Mouse (Mus musculus) neural tube, embryonic 14.5 days (tissue): Measurements from ENCODE around the gene Adtrp. TPM values are rescaled to one million over a fixed set of nuclear protein-coding genes. Genes with fewer than 3 reads are reported as not detected.

Source experiments
- ATAC-seq: fragments of 200-750 bp; cut with Nextera tagmentation; 2 replicates; pipeline ENCODE4 v1.8.0; 2017; ENCODE audit warnings: low read depth, mild to moderate bottlenecking, moderate TSS enrichment, moderate library complexity
- H3K27ac ChIP-seq: fragments of 300-500 bp; sonication (generic); 2 replicates; pipeline ENCODE4 v1.5.1; 2014; ENCODE audit warnings: low read depth, mild to moderate bottlenecking, control low read depth, low read length, moderate library complexity, mixed read lengths
- H3K27me3 ChIP-seq: fragments of 300-500 bp; sonication (generic); 2 replicates; pipeline ENCODE4 v1.6.1; 2014; ENCODE audit warnings: low read length; ENCODE audit not compliant: control insufficient read depth, insufficient read depth
- H3K36me3 ChIP-seq: fragments of 300-500 bp; sonication (generic); 2 replicates; pipeline ENCODE4 v1.6.1; 2014; ENCODE audit warnings: low read length, mixed read lengths; ENCODE audit not compliant: control insufficient read depth, insufficient read depth
- H3K4me1 ChIP-seq: fragments of 300-500 bp; sonication (generic); 2 replicates; pipeline ENCODE4 v1.6.1; 2014; ENCODE audit warnings: low read length; ENCODE audit not compliant: control insufficient read depth, insufficient read depth
- H3K4me2 ChIP-seq: fragments of 300-500 bp; sonication (generic); 2 replicates; pipeline ENCODE4 v1.6.1; 2014; ENCODE audit warnings: mild to moderate bottlenecking, low read depth, low read length, control low read depth
- H3K4me3 ChIP-seq: fragments of 300-500 bp; sonication (generic); 2 replicates; pipeline ENCODE4 v1.5.1; 2014; ENCODE audit warnings: low read depth, low read length, control low read depth, mixed read lengths
- H3K9ac ChIP-seq: fragments of 300-500 bp; sonication (generic); replicated peaks from 2 replicates; pipeline ENCODE4 v1.6.1; 2014; ENCODE audit warnings: low read depth, mild to moderate bottlenecking, control low read depth, low read length, mixed read lengths
- H3K9me3 ChIP-seq: fragments of 300-500 bp; sonication (generic); 2 replicates; pipeline ENCODE4 v1.6.1; 2016; ENCODE audit warnings: low read length; ENCODE audit not compliant: control insufficient read depth
- WGBS: fragments of 180-500 bp; shearing (Covaris S2); extraction: QIAGEN DNeasy Blood & Tissue Kit; methylation state at CpG from one replicate; pipeline ENCODE4 v1.1.7; 2014; 5-methylcytosine and 5-hydroxymethylcytosine counted together
- polyA plus RNA-seq: library from polyadenylated mRNA; unstranded; fragments of >200 nt; fragmentation: Nextera tagmentation; extraction: Ambion mirVana; gene quantifications from 2 replicates; pipeline ENCODE4 v1.2.1, GENCODE M21; 2014

Adtrp gene
- polyA plus RNA-seq, 1 experiment from 2014 or later = 0.42 TPM

- WGBS = 42% methylated on average over 9 of the region's 9 CpGs
- no peak overlapping the region for H3K4me2 ChIP-seq
- no peaks in the 10 kb centered on the region for H3K9me3 ChIP-seq
- no peaks in the 10 kb centered on the region for H3K36me3 ChIP-seq
- H3K4me1 ChIP-seq = no peaks in the 10 kb centered on the region
- no peak overlapping the region for H3K4me3 ChIP-seq
- no peak overlapping the region for H3K9ac ChIP-seq
- no peaks in the 10 kb centered on the region for H3K27me3 ChIP-seq
- peak; percentile 70 for ATAC-seq
- H3K27ac ChIP-seq = peak overlapping the region; percentile 18; the same call in 1 of the 2 replicates
Measured at GRCm38 (mm10) chr13:41779603-41780180, 67.8 kb downstream of the Adtrp start.

DNA sequence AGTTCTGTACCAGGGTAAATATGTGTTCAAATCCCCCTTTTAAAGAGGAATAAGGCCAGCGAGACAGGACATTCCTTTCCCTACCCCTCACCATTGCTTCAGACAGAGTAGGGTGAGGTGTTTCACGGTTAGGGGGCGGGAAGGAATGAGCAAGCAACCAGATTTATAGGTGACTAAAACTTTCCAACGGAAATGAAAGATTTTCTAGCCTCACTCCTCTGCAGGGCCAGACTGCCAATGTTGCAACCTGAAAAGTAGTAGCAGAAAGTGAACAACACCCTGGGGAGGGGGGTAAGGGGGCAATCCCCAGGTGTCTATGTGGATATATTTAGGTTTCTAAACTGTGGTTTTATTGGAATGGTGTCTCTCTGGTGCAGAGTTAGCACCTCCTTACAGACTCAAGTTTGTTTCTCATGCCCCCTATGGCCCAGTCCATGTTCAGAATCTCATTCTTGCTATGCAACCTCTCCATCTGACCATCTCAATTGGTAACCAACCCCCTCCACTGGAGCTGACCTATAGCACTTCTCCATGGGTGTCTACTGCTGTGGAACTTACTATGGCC lies 73.6 kb downstream of the Adtrp start:
- Histone ChIP-seq H3K4me2 (no peak overlapping the region), H3K4me3 (no peak overlapping the region), H3K27me3 (no peaks in the 10 kb centered on the region), H3K9ac (no peak overlapping the region), H3K27ac (no peak overlapping the region), H3K36me3 (no peaks in the 10 kb centered on the region), H3K4me1 (no peaks in the 10 kb centered on the region), H3K9me3 (no peaks in the 10 kb centered on the region)
- ATAC-seq = no peak
- WGBS = 82% methylated on average over 4 of the region's 4 CpGs

- H3K4me1 ChIP-seq = no peaks in the 10 kb centered on the region
- no peaks in the 10 kb centered on the region for H3K36me3 ChIP-seq
- WGBS = 30% methylated on average over 3 of the region's 3 CpGs
- H3K27ac ChIP-seq = no peak overlapping the region
- H3K27me3 ChIP-seq = no peaks in the 10 kb centered on the region
- no peak overlapping the region for H3K9ac ChIP-seq
- no peak overlapping the region for H3K4me2 ChIP-seq
- ATAC-seq = no peak
- H3K9me3 ChIP-seq = no peaks in the 10 kb centered on the region
- H3K4me3 ChIP-seq = no peak overlapping the region
Measured at GRCm38 (mm10) chr13:41771061-41771460, 76.4 kb downstream of the Adtrp start.

DNA sequence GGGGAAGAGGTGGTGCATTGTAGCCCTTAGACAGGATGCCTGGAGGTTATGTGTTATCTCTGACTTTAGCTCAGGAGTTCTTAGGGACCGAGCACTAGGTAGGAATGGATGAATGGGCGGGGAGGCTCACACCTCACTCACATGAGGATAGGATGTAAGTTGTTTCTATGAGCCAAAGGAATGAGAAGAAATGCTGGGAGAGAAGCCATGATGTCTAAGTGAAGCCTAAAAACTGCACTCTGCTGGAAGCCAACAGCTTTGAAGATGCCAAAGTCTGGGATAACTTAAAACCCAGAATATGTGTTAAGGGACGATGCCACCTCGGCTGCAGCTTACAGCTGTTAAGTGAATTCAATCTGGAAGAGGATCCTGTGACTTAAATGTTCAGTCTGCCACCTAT lies 79.5 kb downstream of the Adtrp start:
- no peaks in the 10 kb centered on the region for H3K36me3 ChIP-seq
- no peak for ATAC-seq
- WGBS = 92% methylated on average over 4 of the region's 4 CpGs
- no peak overlapping the region for H3K4me2 ChIP-seq
- no peak overlapping the region for H3K4me3 ChIP-seq
- H3K27me3 ChIP-seq = no peaks in the 10 kb centered on the region
- H3K9me3 ChIP-seq = no peaks in the 10 kb centered on the region
- no peak overlapping the region for H3K9ac ChIP-seq
- no peaks in the 10 kb centered on the region for H3K4me1 ChIP-seq
- H3K27ac ChIP-seq = no peak overlapping the region

GRCm38 (mm10) chr13:41761986-41762385 lies 85.5 kb downstream of the Adtrp start:
- Histone ChIP-seq H3K4me1 (peaks cover 7% of the 10 kb centered on the region), H3K36me3 (no peaks in the 10 kb centered on the region), H3K9me3 (no peaks in the 10 kb centered on the region), H3K4me2 (no peak overlapping the region), H3K4me3 (no peak overlapping the region), H3K27ac (no peak overlapping the region), H3K27me3 (no peaks in the 10 kb centered on the region), H3K9ac (no peak overlapping the region)
- no peak for ATAC-seq
- 85% methylated on average over 3 of the region's 3 CpGs for WGBS

GRCm38 (mm10) chr13:41760484-41760883 lies 87.0 kb downstream of the Adtrp start:
- Histone ChIP-seq H3K4me3 (no peak overlapping the region), H3K4me2 (no peak overlapping the region), H3K9ac (no peak overlapping the region), H3K27me3 (no peaks in the 10 kb centered on the region), H3K36me3 (no peaks in the 10 kb centered on the region), H3K9me3 (no peaks in the 10 kb centered on the region), H3K4me1 (peaks cover 7% of the 10 kb centered on the region), H3K27ac (peak overlapping the region; percentile 10; the same call in 1 of the 2 replicates)
- 28% methylated on average over 10 of the region's 10 CpGs for WGBS
- peak; percentile 61; the same call in 1 of the 2 replicates for ATAC-seq

GRCm38 (mm10) chr13:41758550-41759465 lies 88.7 kb downstream of the Adtrp start:
- H3K9ac ChIP-seq = no peak overlapping the region
- H3K36me3 ChIP-seq = no peaks in the 10 kb centered on the region
- peaks cover 7% of the 10 kb centered on the region for H3K4me1 ChIP-seq
- WGBS = 40% methylated on average over 19 of the region's 19 CpGs
- H3K27ac ChIP-seq = peak overlapping the region; percentile 40; the same call in 1 of the 2 replicates
- peak; percentile 31; the same call in 1 of the 2 replicates for ATAC-seq
- no peaks in the 10 kb centered on the region for H3K27me3 ChIP-seq
- no peaks in the 10 kb centered on the region for H3K9me3 ChIP-seq
- no peak overlapping the region for H3K4me3 ChIP-seq
- no peak overlapping the region for H3K4me2 ChIP-seq

GRCm38 (mm10) chr13:41753114-41753513 lies 94.4 kb downstream of the Adtrp start:
- Histone ChIP-seq H3K9me3 (no peaks in the 10 kb centered on the region), H3K4me1 (no peaks in the 10 kb centered on the region), H3K36me3 (no peaks in the 10 kb centered on the region), H3K4me3 (no peak overlapping the region), H3K4me2 (no peak overlapping the region), H3K9ac (no peak overlapping the region), H3K27ac (no peak overlapping the region), H3K27me3 (no peaks in the 10 kb centered on the region)
- no peak for ATAC-seq
- 90% methylated on average over 5 of the region's 5 CpGs for WGBS

- WGBS = 48% methylated on average over 5 of the region's 5 CpGs
- no peaks in the 10 kb centered on the region for H3K27me3 ChIP-seq
- no peaks in the 10 kb centered on the region for H3K36me3 ChIP-seq
- H3K9ac ChIP-seq = no peak overlapping the region
- no peak overlapping the region for H3K4me3 ChIP-seq
- no peak for ATAC-seq
- H3K27ac ChIP-seq = no peak overlapping the region
- no peaks in the 10 kb centered on the region for H3K4me1 ChIP-seq
- H3K9me3 ChIP-seq = no peaks in the 10 kb centered on the region
- no peak overlapping the region for H3K4me2 ChIP-seq
Measured at GRCm38 (mm10) chr13:41750481-41750880, 97.0 kb downstream of the Adtrp start.
